Mouse (Mus musculus): ENCODE results near the gene Yju2. TPM values are rescaled to one million over a fixed set of nuclear protein-coding genes. Genes with fewer than 3 reads are reported as not detected.

The Yju2 gene
- total and polyA plus RNA-seq, 3 experiments: 10.7 to 14.4 (median 12.9) TPM

DNA sequence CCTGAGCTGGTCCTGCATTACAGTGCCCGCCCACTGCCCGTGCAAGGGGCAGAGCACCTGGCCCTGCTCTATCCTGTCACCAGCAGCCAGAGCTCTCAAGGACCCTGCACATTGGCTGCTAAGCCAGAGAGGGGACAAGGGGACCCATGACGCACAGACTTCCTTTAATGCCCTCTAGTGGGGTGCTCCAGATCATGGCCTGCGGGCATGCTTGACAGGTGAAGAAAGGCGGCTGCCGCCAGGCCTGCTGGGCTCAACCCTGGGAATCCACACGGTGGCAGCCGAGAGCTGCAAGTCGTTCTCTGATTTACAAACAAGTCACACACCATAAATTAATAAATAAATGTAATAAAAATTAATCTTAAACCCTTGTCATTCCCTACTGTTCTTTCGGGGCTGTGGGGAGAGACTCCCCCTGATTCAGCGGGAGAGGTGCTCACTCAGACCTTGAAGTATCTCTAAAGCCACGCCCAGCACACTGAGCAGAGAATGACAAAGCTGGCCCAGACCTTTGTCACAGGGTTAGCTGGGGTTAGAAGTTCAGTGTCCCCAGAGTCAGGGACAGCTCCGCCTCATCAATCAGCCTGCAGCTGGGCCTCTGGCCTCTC, 17.5 kb downstream of the Yju2 start:
- no peak overlapping the region for H3K4me3 ChIP-seq (replicated peaks in 1 of 3; ENCODE audit: low read depth in 2 of 3, low read length in 2 of 3, poor library complexity in 1 of 3)
- DNase-seq (ENCODE audit: extremely low read depth): peak; percentile 63

DNA sequence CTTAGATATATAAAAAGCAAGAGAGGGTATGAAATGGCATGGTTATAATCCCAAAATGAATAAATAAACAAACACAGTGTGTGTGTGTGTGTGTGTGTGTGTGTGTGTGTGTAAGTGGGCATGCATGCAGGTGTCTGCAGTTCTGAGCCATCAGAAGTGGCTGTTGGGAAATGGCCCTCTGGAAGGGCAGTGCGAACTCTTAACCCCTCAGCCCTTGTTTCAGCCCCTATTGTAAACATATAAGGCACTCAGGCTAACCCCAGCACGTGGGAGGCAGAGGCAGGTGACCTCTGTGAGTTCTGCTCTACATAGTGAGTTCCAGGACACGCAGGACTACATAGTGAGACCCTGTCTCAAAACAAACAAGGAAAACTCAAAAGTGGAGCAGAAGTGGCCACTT, 18.4 kb downstream of the Yju2 start:
- no peak for DNase-seq (ENCODE audit: extremely low read depth)
- H3K9me3 ChIP-seq (replicated peaks; ENCODE audit: low read length): peaks cover 2% of the 10 kb centered on the region
- TF ChIP-seq ELF1 (IDR thresholded peaks at IDR 0.05; ENCODE audit: low read depth, low read length) (no peak), NELFE (IDR thresholded peaks at IDR 0.05; ENCODE audit: low read depth, low read length) (no peak), MAZ (IDR thresholded peaks at IDR 0.05; ENCODE audit: low read depth, low read length) (no peak), IRF4 (IDR thresholded peaks at IDR 0.05; ENCODE audit: low read depth, low read length) (no peak), ZNF384 (IDR thresholded peaks at IDR 0.05; ENCODE audit: low read depth, low read length) (no peak), ZMIZ1 (IDR thresholded peaks at IDR 0.05; ENCODE audit: low read depth, low read length) (no peak), JUND (conservative IDR thresholded peaks at IDR 0.05; ENCODE audit: low read depth, low read length) (no peak), UBTF (IDR thresholded peaks at IDR 0.05; ENCODE audit: low read depth, low read length) (no peak), CTCF (conservative IDR thresholded peaks at IDR 0.05 in 1 of 2, IDR thresholded peaks at IDR 0.05 in 1 of 2; ENCODE audit: low read depth in 2 of 2, low read length in 2 of 2) (no peak), BHLHE40 (IDR thresholded peaks at IDR 0.05; ENCODE audit: low read depth, low read length) (no peak), ZKSCAN1 (IDR thresholded peaks at IDR 0.05; ENCODE audit: borderline replicate concordance, low read depth, low read length) (no peak), USF2 (conservative IDR thresholded peaks at IDR 0.05; ENCODE audit: low read depth, low read length) (no peak)
- H3K36me3 ChIP-seq (replicated peaks in 1 of 2; ENCODE audit: control insufficient read depth in 1 of 2, insufficient read depth in 1 of 2, low read length in 1 of 2): no peaks in the 10 kb centered on the region
- dilution Hi-C loops (cut with MboI; ENCODE audit: extremely low pct_ligation_motif_present, extremely low pct_unique_long_range_greater_than_20kb, low sequenced_read_pairs): no loop called here
- H3K4me3 ChIP-seq (replicated peaks in 1 of 3; ENCODE audit: low read depth in 2 of 3, low read length in 2 of 3, poor library complexity in 1 of 3): no peak overlapping the region
- H3K27ac ChIP-seq (ENCODE audit: insufficient read depth, low read depth): no peak overlapping the region
- no peak overlapping the region for H3K9ac ChIP-seq (ENCODE audit: insufficient read depth, low read depth)
- peaks cover 3 to 13% of the 10 kb centered on the region in 2 experiments; a peak in 3 of 4 replicates for H3K4me1 ChIP-seq (ENCODE audit: control insufficient read depth in 1 of 2, insufficient read depth in 2 of 2)
- H3K4me2 ChIP-seq (ENCODE audit: insufficient read depth, low read depth, poor library complexity, severe bottlenecking): no peak overlapping the region
- H3K79me2 ChIP-seq (replicated peaks; ENCODE audit: control insufficient read depth, extremely low read depth, insufficient read depth, poor library complexity, severe bottlenecking): no peaks in the 10 kb centered on the region
- H3K27me3 ChIP-seq (replicated peaks): peaks cover 15% of the 10 kb centered on the region
- in situ Hi-C loops (cut with MboI; ENCODE audit: low pct_ligation_motif_present, low pct_unique_long_range_greater_than_20kb, low sequenced_read_pairs): no loop called here

More for the DNA sequence above, 17.5 kb downstream of the Yju2 start:
- Histone ChIP-seq H3K36me3 (replicated peaks in 1 of 2; ENCODE audit: control insufficient read depth in 1 of 2, insufficient read depth in 1 of 2, low read length in 1 of 2) (no peaks in the 10 kb centered on the region), H3K9me3 (replicated peaks; ENCODE audit: low read length) (peaks cover 1% of the 10 kb centered on the region), H3K79me2 (replicated peaks; ENCODE audit: control insufficient read depth, extremely low read depth, insufficient read depth, poor library complexity, severe bottlenecking) (no peaks in the 10 kb centered on the region), H3K27ac (ENCODE audit: insufficient read depth, low read depth) (peak overlapping the region; percentile 59), H3K27me3 (replicated peaks) (peaks cover 14% of the 10 kb centered on the region), H3K9ac (ENCODE audit: insufficient read depth, low read depth) (no peak overlapping the region), H3K4me1 (ENCODE audit: control insufficient read depth in 1 of 2, insufficient read depth in 2 of 2) (peaks cover 3 to 13% of the 10 kb centered on the region in 2 experiments; a peak in 3 of 4 replicates), H3K4me2 (ENCODE audit: insufficient read depth, low read depth, poor library complexity, severe bottlenecking) (no peak overlapping the region)
- TF ChIP-seq CTCF (conservative IDR thresholded peaks at IDR 0.05 in 1 of 2, IDR thresholded peaks at IDR 0.05 in 1 of 2; ENCODE audit: low read depth in 2 of 2, low read length in 2 of 2) (peak; percentile 79 to 95), USF2 (conservative IDR thresholded peaks at IDR 0.05; ENCODE audit: low read depth, low read length) (no peak), TBP (conservative IDR thresholded peaks at IDR 0.05; ENCODE audit: low read depth, low read length) (no peak), SMC3 (IDR thresholded peaks at IDR 0.05; ENCODE audit: low read depth, low read length) (peak; percentile 75), RAD21 (IDR thresholded peaks at IDR 0.05; ENCODE audit: low read depth, low read length) (peak; percentile 77), ELF1 (IDR thresholded peaks at IDR 0.05; ENCODE audit: low read depth, low read length) (peak; percentile 8; the same call in 1 of the 2 replicates), TCF12 (IDR thresholded peaks at IDR 0.05; ENCODE audit: low read depth, low read length) (peak; percentile 19; the same call in 1 of the 2 replicates), MAX (IDR thresholded peaks at IDR 0.05; ENCODE audit: low read length) (0 out of 2 replicates have a peak, but pooled peaks have one; percentile 16), HCFC1 (IDR thresholded peaks at IDR 0.05; ENCODE audit: low read depth, low read length) (0 out of 2 replicates have a peak, but pooled peaks have one; percentile 15), IRF4 (IDR thresholded peaks at IDR 0.05; ENCODE audit: low read depth, low read length) (peak; percentile 8; the same call in 1 of the 2 replicates), CHD2 (IDR thresholded peaks at IDR 0.05; ENCODE audit: low read length) (no peak)
- in situ Hi-C loops (cut with MboI; ENCODE audit: low pct_ligation_motif_present, low pct_unique_long_range_greater_than_20kb, low sequenced_read_pairs): no loop called here
- dilution Hi-C loops (cut with MboI; ENCODE audit: extremely low pct_ligation_motif_present, extremely low pct_unique_long_range_greater_than_20kb, low sequenced_read_pairs): no loop called here
